Mouse (Mus musculus) lung, embryonic 14.5 days (tissue): ENCODE results near the gene Cdhr1. TPM values are rescaled to one million over a fixed set of nuclear protein-coding genes. Genes with fewer than 3 reads are reported as not detected.

Experiments used
- ATAC-seq: fragments of 200-750 bp; cut with Nextera tagmentation; 2 replicates; pipeline ENCODE4 v1.8.0; 2017; ENCODE audit warnings: mild to moderate bottlenecking, moderate TSS enrichment, moderate library complexity; ENCODE audit not compliant: insufficient read depth
- DNase-seq: peaks from one replicate; pipeline ENCODE4 v3.0.0-alpha.2; 2015
- H3K27ac ChIP-seq: fragments of 300-500 bp; sonication (generic); 2 replicates; pipeline ENCODE4 v1.5.1; 2014; ENCODE audit warnings: low read depth, mild to moderate bottlenecking, moderate library complexity
- H3K27me3 ChIP-seq: fragments of 300-500 bp; sonication (generic); 2 replicates; pipeline ENCODE4 v1.6.1; 2014; ENCODE audit warnings: low read length, control low read depth; ENCODE audit not compliant: insufficient read depth
- H3K36me3 ChIP-seq: fragments of 300-500 bp; sonication (generic); 2 replicates; pipeline ENCODE4 v1.6.1; 2014; ENCODE audit warnings: control low read depth; ENCODE audit not compliant: insufficient read depth
- H3K4me1 ChIP-seq: fragments of 300-500 bp; sonication (generic); 2 replicates; pipeline ENCODE4 v1.6.1; 2014; ENCODE audit warnings: antibody characterized with exemption, control low read depth; ENCODE audit not compliant: insufficient read depth
- H3K4me2 ChIP-seq: fragments of 300-500 bp; sonication (generic); 2 replicates; pipeline ENCODE4 v1.6.1; 2014; ENCODE audit warnings: mild to moderate bottlenecking
- H3K4me3 ChIP-seq: fragments of 300-500 bp; sonication (generic); 2 replicates; pipeline ENCODE4 v1.5.1; 2014; ENCODE audit warnings: low read depth, low read length
- H3K9ac ChIP-seq: fragments of 300-500 bp; sonication (generic); 2 replicates; pipeline ENCODE4 v1.6.1; 2014
- H3K9me3 ChIP-seq: fragments of 300-500 bp; sonication (generic); 2 replicates; pipeline ENCODE4 v1.6.1; 2016; ENCODE audit warnings: low read depth, low read length, control low read depth
- CTCF ChIP-seq: IDR thresholded peaks from 2 replicates; pipeline ENCODE4 v1.5.1; 2016; ENCODE audit warnings: antibody characterized with exemption, low read depth
- WGBS: fragments of 180-500 bp; shearing (Covaris S2); extraction: QIAGEN DNeasy Blood & Tissue Kit; methylation state at CpG from one replicate; pipeline ENCODE4 v1.1.7; 2014; 5-methylcytosine and 5-hydroxymethylcytosine counted together
- polyA plus RNA-seq: library from polyadenylated mRNA; unstranded; fragments of >200 nt; fragmentation: Nextera tagmentation; extraction: Ambion mirVana; gene quantifications from 2 replicates; pipeline ENCODE4 v1.2.1, GENCODE M21; 2014

Cdhr1 gene
- polyA plus RNA-seq, 1 experiment from 2014 or later = not detected

GRCm38 (mm10) chr14:37109975-37110374 lies 11.8 kb upstream of the Cdhr1 start:
- no peaks in the 10 kb centered on the region for H3K4me1 ChIP-seq
- no peaks in the 10 kb centered on the region for H3K36me3 ChIP-seq
- H3K4me2 ChIP-seq = no peak overlapping the region
- no peak for TF ChIP-seq CTCF
- H3K9ac ChIP-seq = no peak overlapping the region
- WGBS = 50% methylated on average over 9 of the region's 9 CpGs
- DNase-seq (no peak), ATAC-seq (no peak)
- H3K27ac ChIP-seq = no peak overlapping the region
- H3K9me3 ChIP-seq = no peaks in the 10 kb centered on the region
- no peaks in the 10 kb centered on the region for H3K27me3 ChIP-seq
- no peak overlapping the region for H3K4me3 ChIP-seq

GRCm38 (mm10) chr14:37109460-37109859 lies 11.3 kb upstream of the Cdhr1 start:
- Histone ChIP-seq H3K9me3 (no peaks in the 10 kb centered on the region), H3K27ac (no peak overlapping the region), H3K4me1 (no peaks in the 10 kb centered on the region), H3K4me3 (no peak overlapping the region), H3K9ac (no peak overlapping the region), H3K4me2 (no peak overlapping the region), H3K36me3 (no peaks in the 10 kb centered on the region), H3K27me3 (no peaks in the 10 kb centered on the region)
- TF ChIP-seq CTCF = no peak
- ATAC-seq = no peak
- DNase-seq = no peak
- 68% methylated on average over 8 of the region's 8 CpGs for WGBS

- Histone ChIP-seq H3K27me3 (no peaks in the 10 kb centered on the region), H3K4me2 (no peak overlapping the region), H3K27ac (no peak overlapping the region), H3K4me3 (no peak overlapping the region), H3K9ac (no peak overlapping the region), H3K36me3 (no peaks in the 10 kb centered on the region), H3K9me3 (no peaks in the 10 kb centered on the region), H3K4me1 (no peaks in the 10 kb centered on the region)
- no peak for TF ChIP-seq CTCF
- DNase-seq = no peak
- no peak for ATAC-seq
- WGBS = 20% methylated on average over 7 of the region's 7 CpGs
These were observed 7.7 kb upstream of the Cdhr1 start for GRCm38 (mm10) chr14:37105846-37106245.

GRCm38 (mm10) chr14:37104747-37105146 lies 6.6 kb upstream of the Cdhr1 start:
- no peaks in the 10 kb centered on the region for H3K36me3 ChIP-seq
- H3K9me3 ChIP-seq = no peaks in the 10 kb centered on the region
- H3K27ac ChIP-seq = no peak overlapping the region
- no peak overlapping the region for H3K4me3 ChIP-seq
- no peak overlapping the region for H3K9ac ChIP-seq
- DNase-seq = peak; percentile 76
- H3K27me3 ChIP-seq = 0 out of 2 replicates have a peak, but pooled peaks cover under 1% of the 10 kb centered on the region
- no peak overlapping the region for H3K4me2 ChIP-seq
- peak; percentile 87 for ATAC-seq
- no peak for TF ChIP-seq CTCF
- WGBS = 25% methylated on average over 5 of the region's 5 CpGs
- H3K4me1 ChIP-seq = no peaks in the 10 kb centered on the region

- DNase-seq = no peak
These were observed 4.3 kb upstream of the Cdhr1 start for GRCm38 (mm10) chr14:37102484-37102883.

GRCm38 (mm10) chr14:37101531-37101930 lies 3.4 kb upstream of the Cdhr1 start:
- no peak for DNase-seq
- Histone ChIP-seq H3K9ac (no peak overlapping the region), H3K9me3 (no peaks in the 10 kb centered on the region), H3K27me3 (peaks cover 27% of the 10 kb centered on the region), H3K4me2 (no peak overlapping the region), H3K27ac (no peak overlapping the region), H3K4me1 (no peaks in the 10 kb centered on the region), H3K4me3 (no peak overlapping the region), H3K36me3 (no peaks in the 10 kb centered on the region)
- no peak for TF ChIP-seq CTCF
- ATAC-seq = no peak
- WGBS = 51% methylated on average over 5 of the region's 5 CpGs

More at GRCm38 (mm10) chr14:37102484-37102883, 4.3 kb upstream of the Cdhr1 start:
- peaks cover 19% of the 10 kb centered on the region for H3K27me3 ChIP-seq
- WGBS = 68% methylated on average over 3 of the region's 3 CpGs
- H3K27ac ChIP-seq = no peak overlapping the region
- H3K36me3 ChIP-seq = no peaks in the 10 kb centered on the region
- H3K4me3 ChIP-seq = no peak overlapping the region
- H3K9me3 ChIP-seq = no peaks in the 10 kb centered on the region
- H3K4me1 ChIP-seq = no peaks in the 10 kb centered on the region
- H3K4me2 ChIP-seq = no peak overlapping the region
- no peak overlapping the region for H3K9ac ChIP-seq
- no peak for TF ChIP-seq CTCF
- no peak for ATAC-seq

GRCm38 (mm10) chr14:37095556-37095955 lies 2.6 kb downstream of the Cdhr1 start:
- H3K4me2 ChIP-seq = no peak overlapping the region
- no peaks in the 10 kb centered on the region for H3K36me3 ChIP-seq
- no peak overlapping the region for H3K27ac ChIP-seq
- H3K4me3 ChIP-seq = no peak overlapping the region
- H3K27me3 ChIP-seq = peaks cover 28% of the 10 kb centered on the region
- H3K9ac ChIP-seq = no peak overlapping the region
- DNase-seq (no peak), ATAC-seq (no peak)
- H3K4me1 ChIP-seq = no peaks in the 10 kb centered on the region
- WGBS = 79% methylated on average over 4 of the region's 4 CpGs
- no peaks in the 10 kb centered on the region for H3K9me3 ChIP-seq
- no peak for TF ChIP-seq CTCF

- no peak for TF ChIP-seq CTCF
- no peak for DNase-seq
These were observed 3.7 kb downstream of the Cdhr1 start for GRCm38 (mm10) chr14:37094436-37094835.

More at GRCm38 (mm10) chr14:37094436-37094835, 3.7 kb downstream of the Cdhr1 start:
- no peak overlapping the region for H3K27ac ChIP-seq
- no peak overlapping the region for H3K4me3 ChIP-seq
- H3K27me3 ChIP-seq = peaks cover 25% of the 10 kb centered on the region
- no peak overlapping the region for H3K4me2 ChIP-seq
- no peak overlapping the region for H3K9ac ChIP-seq
- H3K4me1 ChIP-seq = no peaks in the 10 kb centered on the region
- ATAC-seq = no peak
- no peaks in the 10 kb centered on the region for H3K9me3 ChIP-seq
- no peaks in the 10 kb centered on the region for H3K36me3 ChIP-seq
- 52% methylated on average over 6 of the region's 6 CpGs for WGBS
